Mouse (Mus musculus) CH12.LX (cell line): ENCODE data around the gene Inpp5a. TPM values are rescaled to one million over a fixed set of nuclear protein-coding genes. Genes with fewer than 3 reads are reported as not detected.

Source experiments
- DNase-seq: peaks from one replicate; pipeline ENCODE4 v3.0.0-alpha.2; 2013; ENCODE audit errors: extremely low read depth
- H3K27ac ChIP-seq: 2 replicates; pipeline ENCODE4 v1.5.1; 2012; ENCODE audit warnings: low read depth, mild to moderate bottlenecking, control low read depth, moderate library complexity; ENCODE audit not compliant: insufficient read depth
- H3K27me3 ChIP-seq: replicated peaks from 2 replicates; pipeline ENCODE3; 2012; ENCODE audit warnings: inconsistent platforms
- H3K36me3 ChIP-seq, 2 experiments: replicated peaks in 1 of 2; 2 replicates each; pipeline versions ENCODE3 to v1.6.1; 2012; ENCODE audit warnings: inconsistent platforms in 1 of 2, low read length in 1 of 2, mild to moderate bottlenecking in 1 of 2, mixed read lengths in 1 of 2, moderate library complexity in 1 of 2; ENCODE audit not compliant: control insufficient read depth in 1 of 2, insufficient read depth in 1 of 2
- H3K4me1 ChIP-seq, 2 experiments: 2 replicates each; pipeline ENCODE4 v1.6.1; 2012; ENCODE audit warnings: inconsistent platforms in 1 of 2, moderate library complexity in 1 of 2; ENCODE audit not compliant: insufficient read depth in 2 of 2, control insufficient read depth in 1 of 2
- H3K4me2 ChIP-seq: 2 replicates; pipeline ENCODE4 v1.6.1; 2012; ENCODE audit warnings: low read depth, mild to moderate bottlenecking, control low read depth; ENCODE audit not compliant: poor library complexity, insufficient read depth, severe bottlenecking
- H3K4me3 ChIP-seq, 3 experiments: fragments of 150-350 bp in 1 of 3; sonication (generic) in 1 of 3; replicated peaks in 1 of 3; 2 replicates each; pipeline versions ENCODE3 to v1.5.1; 2011 to 2012; ENCODE audit warnings: low read depth in 2 of 3, low read length in 2 of 3, mild to moderate bottlenecking in 2 of 3, moderate library complexity in 2 of 3, control low read depth in 1 of 3, improper control_type of control experiment in 1 of 3, inconsistent platforms in 1 of 3, mixed read lengths in 1 of 3; ENCODE audit not compliant: poor library complexity in 1 of 3
- H3K79me2 ChIP-seq: replicated peaks from 2 replicates; pipeline ENCODE4 v1.6.1; 2012; ENCODE audit warnings: mild to moderate bottlenecking, moderate library complexity; ENCODE audit not compliant: control insufficient read depth, poor library complexity, insufficient read depth, severe bottlenecking; ENCODE audit errors: extremely low read depth
- H3K9ac ChIP-seq: 2 replicates; pipeline ENCODE4 v1.6.1; 2012; ENCODE audit warnings: low read depth, mild to moderate bottlenecking, control low read depth, moderate library complexity; ENCODE audit not compliant: insufficient read depth
- H3K9me3 ChIP-seq: replicated peaks from 2 replicates; pipeline ENCODE3; 2012; ENCODE audit warnings: low read length, inconsistent platforms, mixed read lengths
- BHLHE40 ChIP-seq: IDR thresholded peaks from 2 replicates; pipeline ENCODE4 v1.6.1; 2011; ENCODE audit warnings: mild to moderate bottlenecking, low read depth, low read length, improper control_type of control experiment
- CHD1 ChIP-seq: IDR thresholded peaks from 2 replicates; pipeline ENCODE4 v1.6.1; 2012; ENCODE audit warnings: low read depth, low read length, improper control_type of control experiment, inconsistent platforms
- CHD2 ChIP-seq: IDR thresholded peaks from 2 replicates; pipeline ENCODE4 v1.6.1; 2011; ENCODE audit warnings: low read length, improper control_type of control experiment
- E2F4 ChIP-seq: IDR thresholded peaks from 2 replicates; pipeline ENCODE4 v1.6.1; 2011; ENCODE audit warnings: low read depth, low read length, improper control_type of control experiment; ENCODE audit not compliant: insufficient replicate concordance
- ELF1 ChIP-seq: IDR thresholded peaks from 2 replicates; pipeline ENCODE4 v1.6.1; 2014; ENCODE audit warnings: low read depth, mild to moderate bottlenecking, inconsistent platforms, low read length, improper control_type of control experiment
- EP300 ChIP-seq: IDR thresholded peaks from 2 replicates; pipeline ENCODE4 v1.6.1; 2011; ENCODE audit warnings: low read length, improper control_type of control experiment
- ETS1 ChIP-seq: conservative IDR thresholded peaks from 2 replicates; pipeline ENCODE4 v1.6.1; 2012; ENCODE audit warnings: low read depth, mild to moderate bottlenecking, inconsistent platforms, low read length, improper control_type of control experiment, moderate library complexity
- HCFC1 ChIP-seq: IDR thresholded peaks from 2 replicates; pipeline ENCODE4 v1.6.1; 2012; ENCODE audit warnings: low read depth, mild to moderate bottlenecking, inconsistent platforms, low read length, improper control_type of control experiment
- JUN ChIP-seq: IDR thresholded peaks from 2 replicates; pipeline ENCODE4 v1.6.1; 2011; ENCODE audit warnings: low read depth, mild to moderate bottlenecking, low read length, improper control_type of control experiment, moderate library complexity; ENCODE audit not compliant: insufficient read depth
- KAT2A ChIP-seq: IDR thresholded peaks from 2 replicates; pipeline ENCODE4 v1.6.1; 2012; ENCODE audit warnings: low read length, improper control_type of control experiment, inconsistent platforms; ENCODE audit not compliant: insufficient replicate concordance
- MAFK ChIP-seq: IDR thresholded peaks from 2 replicates; pipeline ENCODE4 v1.6.1; 2011; ENCODE audit warnings: low read length, improper control_type of control experiment; ENCODE audit not compliant: insufficient replicate concordance
- MAZ ChIP-seq: IDR thresholded peaks from 2 replicates; pipeline ENCODE4 v1.6.1; 2012; ENCODE audit warnings: low read depth, mild to moderate bottlenecking, inconsistent platforms, low read length, improper control_type of control experiment, moderate library complexity
- MXI1 ChIP-seq: IDR thresholded peaks from 2 replicates; pipeline ENCODE4 v1.6.1; 2011; ENCODE audit warnings: mild to moderate bottlenecking, low read depth, low read length, improper control_type of control experiment
- POLR2AphosphoS2 ChIP-seq: IDR thresholded peaks from 2 replicates; pipeline ENCODE4 v1.6.1; 2011; ENCODE audit warnings: low read depth, low read length, improper control_type of control experiment
- SIN3A ChIP-seq: IDR thresholded peaks from 2 replicates; pipeline ENCODE4 v1.6.1; 2012; ENCODE audit warnings: low read length, improper control_type of control experiment, inconsistent platforms
- TBP ChIP-seq: conservative IDR thresholded peaks from 2 replicates; pipeline ENCODE4 v1.6.1; 2011; ENCODE audit warnings: low read depth, low read length, improper control_type of control experiment
- TCF12 ChIP-seq: IDR thresholded peaks from 2 replicates; pipeline ENCODE4 v1.6.1; 2014; ENCODE audit warnings: low read depth, mild to moderate bottlenecking, inconsistent platforms, low read length, improper control_type of control experiment
- USF2 ChIP-seq: conservative IDR thresholded peaks from 2 replicates; pipeline ENCODE4 v1.6.1; 2011; ENCODE audit warnings: low read depth, low read length, improper control_type of control experiment
- dilution Hi-C: fragments of 300-500 bp; cut with MboI; formaldehyde crosslinking; loops from 2 replicates; pipeline ENCODE4 v1.14.3; 2020; ENCODE audit warnings: low sequenced_read_pairs; ENCODE audit not compliant: extremely low pct_unique_long_range_greater_than_20kb, extremely low pct_ligation_motif_present
- in situ Hi-C: fragments of 300-500 bp; cut with MboI; formaldehyde crosslinking; loops from 3 replicates; pipeline ENCODE4 v1.14.3; 2019; ENCODE audit warnings: low sequenced_read_pairs, low pct_ligation_motif_present, low pct_unique_long_range_greater_than_20kb, mixed read lengths
- polyA plus RNA-seq: library from polyadenylated mRNA; unstranded; fragments of >175 nt; gene quantifications from 2 replicates; pipeline ENCODE4 v1.2.1, GENCODE M21; 2012; ENCODE audit warnings: low read depth; ENCODE audit not compliant: insufficient read length
- total RNA-seq, 2 experiments: library from RNA; depleted of rRNA; stranded (reverse); fragments of 300-350 nt in 1 of 2; fragments of >200 nt in 1 of 2; gene quantifications; 2 replicates each; pipeline ENCODE4 v1.2.3; 2012 to 2014

The Inpp5a gene
- total and polyA plus RNA-seq, 3 experiments: 1.7 to 5.4 (median 3.0) TPM

DNA sequence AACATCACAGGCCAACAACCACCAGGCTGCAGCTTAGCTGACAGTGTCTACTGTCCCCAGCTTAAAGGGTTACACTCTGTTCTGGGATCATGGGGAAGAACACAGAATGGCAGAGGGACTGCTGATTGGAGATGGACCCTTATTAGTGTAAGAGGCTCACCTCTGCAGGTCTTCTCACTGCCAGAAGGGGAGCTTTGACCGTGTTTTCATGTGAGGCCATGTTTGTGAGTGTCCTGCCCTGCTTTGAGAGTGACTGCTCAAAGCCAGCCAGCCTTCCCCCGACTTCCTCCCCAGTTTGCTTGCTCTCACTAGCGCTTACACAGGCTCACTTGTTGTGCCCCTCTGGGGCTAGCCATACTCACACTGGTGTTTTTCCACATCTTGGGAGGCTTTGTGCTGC is 58.5 kb downstream of the Inpp5a start:
- TF ChIP-seq E2F4 (no peak), CHD2 (no peak), TCF12 (no peak), MXI1 (no peak), MAFK (no peak), TBP (no peak), POLR2AphosphoS2 (no peak), BHLHE40 (no peak), CHD1 (no peak), KAT2A (no peak), ETS1 (no peak), SIN3A (no peak)
- Histone ChIP-seq H3K27me3 (no peaks in the 10 kb centered on the region), H3K4me3 (no peak overlapping the region), H3K9me3 (no peaks in the 10 kb centered on the region), H3K36me3 (peaks cover 0 to 4% of the 10 kb centered on the region in 2 experiments), H3K4me1 (peaks cover 0 to 8% of the 10 kb centered on the region in 2 experiments; a peak in 1 of 4 replicates), H3K27ac (no peak overlapping the region), H3K9ac (no peak overlapping the region), H3K4me2 (no peak overlapping the region), H3K79me2 (no peaks in the 10 kb centered on the region)
- dilution Hi-C loops (no loop called here), in situ Hi-C loops (no loop called here)
- no peak for DNase-seq

DNA sequence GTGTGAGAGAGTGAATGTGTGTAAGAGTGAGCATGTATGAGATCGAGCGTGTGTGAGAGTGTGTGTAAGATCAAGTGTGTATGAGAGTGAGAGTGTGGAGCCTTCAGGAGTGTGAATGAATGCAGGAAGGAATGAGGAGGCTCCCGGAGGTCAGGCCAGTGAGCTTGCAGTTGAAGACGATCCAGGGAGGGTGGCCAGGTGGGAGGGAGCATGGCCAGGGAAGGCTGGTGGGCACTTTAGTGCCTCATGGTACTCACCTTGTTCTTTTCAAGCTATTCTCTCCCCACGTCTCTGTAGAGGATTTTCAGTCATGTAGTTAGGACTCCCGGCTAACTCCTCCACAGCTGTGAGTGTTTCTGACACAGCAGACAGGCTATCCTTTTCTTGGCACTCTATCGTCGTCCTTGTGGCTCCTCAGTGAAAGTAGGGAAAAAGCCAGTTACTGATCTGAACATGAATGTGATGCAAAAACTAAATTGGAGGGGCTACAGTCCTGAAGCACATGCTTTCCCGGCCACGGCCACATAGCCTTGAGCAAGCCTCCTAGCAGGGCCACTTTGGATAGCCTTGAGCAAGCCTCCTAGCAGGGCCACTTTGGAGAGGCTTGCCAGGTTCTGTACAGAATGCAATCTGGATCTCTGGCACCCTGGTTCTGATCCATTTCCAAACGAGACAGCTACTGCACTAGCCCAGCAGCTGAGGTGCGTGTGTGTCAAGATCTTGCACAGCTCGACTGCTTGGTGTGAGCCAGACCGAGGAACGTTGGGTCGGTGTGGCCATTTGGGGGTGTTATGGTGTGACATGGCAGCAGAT is 61.5 kb downstream of the Inpp5a start:
- TF ChIP-seq EP300: no peak
- TF ChIP-seq MAFK: no peak
- TF ChIP-seq MAZ: no peak
- TF ChIP-seq USF2: no peak
- TF ChIP-seq MXI1: no peak
- TF ChIP-seq JUN: no peak
- TF ChIP-seq HCFC1: no peak
- TF ChIP-seq ELF1: no peak
- Histone ChIP-seq H3K9ac (no peak overlapping the region), H3K4me2 (no peak overlapping the region), H3K27ac (no peak overlapping the region), H3K9me3 (no peaks in the 10 kb centered on the region), H3K4me3 (no peak overlapping the region), H3K36me3 (peaks cover 0 to 4% of the 10 kb centered on the region in 2 experiments), H3K27me3 (no peaks in the 10 kb centered on the region), H3K4me1 (peaks cover 20 to 39% of the 10 kb centered on the region in 2 experiments), H3K79me2 (no peaks in the 10 kb centered on the region)
- in situ Hi-C loops: no loop called here
- DNase-seq: no peak
- dilution Hi-C loops: no loop called here
